Mouse (Mus musculus): ENCODE measurements around the gene Vps18. TPM values are rescaled to one million over a fixed set of nuclear protein-coding genes. Genes with fewer than 3 reads are reported as not detected.

Vps18 gene
- polyA plus RNA-seq, 1 experiment: 18.2 TPM

DNA sequence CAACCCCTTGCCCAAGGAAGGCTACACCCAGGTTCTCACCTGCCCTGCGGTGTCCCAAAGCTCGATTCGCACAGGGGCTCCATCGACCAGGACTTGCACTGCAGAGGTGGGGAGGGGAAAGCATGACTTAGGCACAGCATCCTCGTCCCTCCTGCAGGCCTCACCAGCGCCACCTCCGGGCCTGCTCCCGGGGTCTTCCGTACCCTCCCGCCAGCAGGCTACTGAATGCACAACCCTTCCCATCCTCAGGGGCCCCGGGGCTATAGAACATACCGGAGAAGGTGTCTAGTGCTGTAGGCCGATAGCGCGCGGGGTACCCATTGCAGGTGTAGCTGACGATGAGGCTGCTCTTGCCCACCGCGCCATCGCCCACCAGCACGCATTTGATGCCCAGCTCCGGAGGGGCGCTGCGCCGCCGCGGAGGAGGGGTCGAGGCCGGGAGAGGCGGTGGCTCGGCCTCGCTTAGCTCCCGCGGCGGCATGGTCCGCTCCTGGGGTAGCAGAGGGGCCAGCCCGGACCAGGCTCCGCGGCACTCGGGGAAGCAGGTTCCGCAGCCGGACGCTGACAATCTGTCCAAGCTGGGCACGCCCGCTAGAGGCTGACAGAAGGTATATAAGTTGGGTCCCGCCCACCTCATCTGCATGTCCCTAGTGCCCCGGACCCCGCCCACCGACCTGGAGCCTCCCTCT lies 17.8 kb upstream of the Vps18 start, which contains the start of gene Rhov:
TSS of gene Rhov (minus strand) at position 630 of the 689 bp plus-strand sequence.
- Histone ChIP-seq H3K27me3 (ENCODE audit: control insufficient read depth, insufficient read depth, insufficient read length) (no peaks in the 10 kb centered on the region), H3ac (ENCODE audit: control insufficient read depth, insufficient read length) (no peak within 1 kb of the TSS), H3K4me2 (ENCODE audit: low read depth) (peak within 1 kb of the TSS; percentile 81), H3K4me3 (no peak within 1 kb of the TSS), H3K79me2 (ENCODE audit: control insufficient read depth, insufficient read depth) (no peaks in the 10 kb centered on the region), H3K36me3 (ENCODE audit: control insufficient read depth, insufficient read depth) (no peaks in the 10 kb centered on the region)
- TF ChIP-seq CEBPB (IDR thresholded peaks at IDR 0.05; ENCODE audit: insufficient read depth, poor library complexity, severe bottlenecking) (no peak), USF1 (IDR thresholded peaks at IDR 0.05; ENCODE audit: low read depth) (no peak), REST (IDR thresholded peaks at IDR 0.05; ENCODE audit: insufficient read depth, insufficient read length) (no peak), POLR2A (IDR thresholded peaks at IDR 0.05; ENCODE audit: insufficient read length, low read depth) (no peak), TCF3 (IDR thresholded peaks at IDR 0.05; ENCODE audit: insufficient read length, low read depth) (no peak), MAX (IDR thresholded peaks at IDR 0.05; ENCODE audit: low read depth) (no peak), MYOG (IDR thresholded peaks at IDR 0.05; ENCODE audit: control insufficient read depth in 1 of 3, insufficient read depth in 1 of 3, insufficient read length in 2 of 3, low read depth in 2 of 3) (no peak), SRF (IDR thresholded peaks at IDR 0.05; ENCODE audit: control insufficient read depth, insufficient read length, low read depth) (no peak), POLR2AphosphoS2 (IDR thresholded peaks at IDR 0.05; ENCODE audit: insufficient read length, low read depth) (no peak), E2F4 (IDR thresholded peaks at IDR 0.05; ENCODE audit: insufficient read depth) (no peak), TCF12 (IDR thresholded peaks at IDR 0.05; ENCODE audit: insufficient read depth, poor library complexity, severe bottlenecking) (no peak), MYOD1 (IDR thresholded peaks at IDR 0.05; ENCODE audit: control insufficient read depth in 1 of 3, insufficient read length in 2 of 3, low read depth in 2 of 3) (no peak)

GRCm38 (mm10) chr2:119274126-119274525 lies 14.4 kb upstream of the Vps18 start:
- Histone ChIP-seq H3K27me3 (ENCODE audit: control insufficient read depth, insufficient read depth, insufficient read length) (no peaks in the 10 kb centered on the region), H3K36me3 (ENCODE audit: control insufficient read depth, insufficient read depth) (no peaks in the 10 kb centered on the region), H3K4me2 (ENCODE audit: low read depth) (no peak overlapping the region), H3ac (ENCODE audit: control insufficient read depth, insufficient read length) (no peak overlapping the region), H3K79me2 (ENCODE audit: control insufficient read depth, insufficient read depth) (no peaks in the 10 kb centered on the region), H3K4me3 (no peak overlapping the region)
- TF ChIP-seq TCF3 (IDR thresholded peaks at IDR 0.05; ENCODE audit: insufficient read length, low read depth) (no peak), USF1 (IDR thresholded peaks at IDR 0.05; ENCODE audit: low read depth) (no peak), TCF12 (IDR thresholded peaks at IDR 0.05; ENCODE audit: insufficient read depth, poor library complexity, severe bottlenecking) (no peak), SRF (IDR thresholded peaks at IDR 0.05; ENCODE audit: control insufficient read depth, insufficient read length, low read depth) (no peak), E2F4 (IDR thresholded peaks at IDR 0.05; ENCODE audit: insufficient read depth) (no peak), REST (IDR thresholded peaks at IDR 0.05; ENCODE audit: insufficient read depth, insufficient read length) (no peak), CEBPB (IDR thresholded peaks at IDR 0.05; ENCODE audit: insufficient read depth, poor library complexity, severe bottlenecking) (no peak), POLR2A (IDR thresholded peaks at IDR 0.05; ENCODE audit: insufficient read length, low read depth) (no peak), POLR2AphosphoS2 (IDR thresholded peaks at IDR 0.05; ENCODE audit: insufficient read length, low read depth) (no peak), MYOG (IDR thresholded peaks at IDR 0.05; ENCODE audit: control insufficient read depth in 1 of 3, insufficient read depth in 1 of 3, insufficient read length in 2 of 3, low read depth in 2 of 3) (no peak), MAX (IDR thresholded peaks at IDR 0.05; ENCODE audit: low read depth) (no peak)

DNA sequence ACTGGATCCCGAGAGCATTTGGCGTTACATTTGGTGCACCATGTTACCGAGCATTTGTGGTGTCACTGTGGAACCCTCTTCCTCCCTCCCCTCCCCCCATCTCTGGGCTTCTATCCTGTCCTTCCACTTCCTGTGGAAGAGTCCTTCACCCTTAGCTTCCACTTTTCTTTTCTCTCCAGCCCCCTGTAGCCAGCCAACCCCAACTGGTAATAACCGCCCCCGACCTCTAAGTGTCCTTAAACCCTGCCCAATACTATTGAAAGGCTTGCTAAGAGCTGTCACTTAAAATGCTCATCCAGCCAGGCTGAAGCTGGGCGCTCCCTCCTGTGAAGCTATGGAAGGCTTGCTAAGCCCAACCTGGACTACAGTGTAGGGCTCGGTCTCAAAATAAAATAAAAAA lies 11.6 kb upstream of the Vps18 start:
- no peaks in the 10 kb centered on the region for H3K36me3 ChIP-seq (ENCODE audit: control insufficient read depth, insufficient read depth)
- H3K4me3 ChIP-seq: no peak overlapping the region
- no peaks in the 10 kb centered on the region for H3K27me3 ChIP-seq (ENCODE audit: control insufficient read depth, insufficient read depth, insufficient read length)
- no peak for TF ChIP-seq MAX (IDR thresholded peaks at IDR 0.05; ENCODE audit: low read depth)
- no peak for TF ChIP-seq TCF12 (IDR thresholded peaks at IDR 0.05; ENCODE audit: insufficient read depth, poor library complexity, severe bottlenecking)
- no peak for TF ChIP-seq CEBPB (IDR thresholded peaks at IDR 0.05; ENCODE audit: insufficient read depth, poor library complexity, severe bottlenecking)
- no peak for TF ChIP-seq USF1 (IDR thresholded peaks at IDR 0.05; ENCODE audit: low read depth)
- no peak for TF ChIP-seq MYOD1 (IDR thresholded peaks at IDR 0.05; ENCODE audit: control insufficient read depth in 1 of 3, insufficient read length in 2 of 3, low read depth in 2 of 3)
- TF ChIP-seq TCF3 (IDR thresholded peaks at IDR 0.05; ENCODE audit: insufficient read length, low read depth): no peak
- no peak for TF ChIP-seq SRF (IDR thresholded peaks at IDR 0.05; ENCODE audit: control insufficient read depth, insufficient read length, low read depth)
- no peak for TF ChIP-seq E2F4 (IDR thresholded peaks at IDR 0.05; ENCODE audit: insufficient read depth)
- no peak for TF ChIP-seq REST (IDR thresholded peaks at IDR 0.05; ENCODE audit: insufficient read depth, insufficient read length)
- TF ChIP-seq POLR2AphosphoS2 (IDR thresholded peaks at IDR 0.05; ENCODE audit: insufficient read length, low read depth): no peak
- TF ChIP-seq POLR2A (IDR thresholded peaks at IDR 0.05; ENCODE audit: insufficient read length, low read depth): no peak
- TF ChIP-seq MYOG (IDR thresholded peaks at IDR 0.05; ENCODE audit: control insufficient read depth in 1 of 3, insufficient read depth in 1 of 3, insufficient read length in 2 of 3, low read depth in 2 of 3): no peak
- H3K79me2 ChIP-seq (ENCODE audit: control insufficient read depth, insufficient read depth): no peaks in the 10 kb centered on the region
- H3ac ChIP-seq (ENCODE audit: control insufficient read depth, insufficient read length): no peak overlapping the region
- no peak overlapping the region for H3K4me2 ChIP-seq (ENCODE audit: low read depth)

- no peak overlapping the region for H3ac ChIP-seq (ENCODE audit: control insufficient read depth, insufficient read length)
These were observed 10.7 kb upstream of the Vps18 start for GRCm38 (mm10) chr2:119277810-119278209.

More at GRCm38 (mm10) chr2:119277810-119278209, 10.7 kb upstream of the Vps18 start:
- H3K4me2 ChIP-seq (ENCODE audit: low read depth): no peak overlapping the region
- H3K79me2 ChIP-seq (ENCODE audit: control insufficient read depth, insufficient read depth): no peaks in the 10 kb centered on the region
- H3K4me3 ChIP-seq: no peak overlapping the region
- no peaks in the 10 kb centered on the region for H3K36me3 ChIP-seq (ENCODE audit: control insufficient read depth, insufficient read depth)
- TF ChIP-seq E2F4 (IDR thresholded peaks at IDR 0.05; ENCODE audit: insufficient read depth) (no peak), MYOG (IDR thresholded peaks at IDR 0.05; ENCODE audit: control insufficient read depth in 1 of 3, insufficient read depth in 1 of 3, insufficient read length in 2 of 3, low read depth in 2 of 3) (no peak), TCF3 (IDR thresholded peaks at IDR 0.05; ENCODE audit: insufficient read length, low read depth) (no peak)
- no peaks in the 10 kb centered on the region for H3K27me3 ChIP-seq (ENCODE audit: control insufficient read depth, insufficient read depth, insufficient read length)
